Mouse (Mus musculus) heart, embryonic 11.5 days (tissue): ENCODE results near the gene Cep85l. TPM values are rescaled to one million over a fixed set of nuclear protein-coding genes. Genes with fewer than 3 reads are reported as not detected.

Source experiments
- ATAC-seq: fragments of 200-750 bp; cut with Nextera tagmentation; replicated peaks from 2 replicates; pipeline ENCODE4 v1.8.0; 2017; ENCODE audit warnings: moderate library complexity; ENCODE audit not compliant: insufficient number of reproducible peaks, low FRiP score, low TSS enrichment
- H3K27ac ChIP-seq: fragments of 300-500 bp; sonication (generic); 2 replicates; pipeline ENCODE4 v1.5.1; 2014; ENCODE audit warnings: mild to moderate bottlenecking, low read depth, low read length
- H3K27me3 ChIP-seq: fragments of 300-500 bp; sonication (generic); 2 replicates; pipeline ENCODE4 v1.6.1; 2014; ENCODE audit warnings: mild to moderate bottlenecking, low read length, mixed read lengths; ENCODE audit not compliant: control insufficient read depth, insufficient read depth
- H3K36me3 ChIP-seq: fragments of 300-500 bp; sonication (generic); 2 replicates; pipeline ENCODE4 v1.6.1; 2014; ENCODE audit warnings: mild to moderate bottlenecking, low read length, moderate library complexity, mixed read lengths; ENCODE audit not compliant: control insufficient read depth, insufficient read depth
- H3K4me1 ChIP-seq: fragments of 300-500 bp; sonication (generic); 2 replicates; pipeline ENCODE4 v1.6.1; 2014; ENCODE audit warnings: low read length; ENCODE audit not compliant: control insufficient read depth, insufficient read depth
- H3K4me2 ChIP-seq: fragments of 300-500 bp; sonication (generic); 2 replicates; pipeline ENCODE4 v1.6.1; 2014; ENCODE audit warnings: mild to moderate bottlenecking, moderate library complexity
- H3K4me3 ChIP-seq: fragments of 300-500 bp; sonication (generic); 2 replicates; pipeline ENCODE4 v1.5.1; 2014; ENCODE audit warnings: low read depth, low read length
- H3K9ac ChIP-seq: fragments of 300-500 bp; sonication (generic); 2 replicates; pipeline ENCODE4 v1.6.1; 2014; ENCODE audit warnings: mild to moderate bottlenecking, low read depth, low read length, moderate library complexity
- H3K9me3 ChIP-seq: fragments of 300-500 bp; sonication (generic); replicated peaks from 2 replicates; pipeline ENCODE4 v1.6.1; 2016; ENCODE audit warnings: low read length; ENCODE audit not compliant: control insufficient read depth
- WGBS: fragments of 180-500 bp; shearing (Covaris S2); extraction: QIAGEN DNeasy Blood & Tissue Kit; methylation state at CpG from one replicate; pipeline ENCODE4 v1.1.7; 2014; ENCODE audit not compliant: insufficient replicate concordance; 5-methylcytosine and 5-hydroxymethylcytosine counted together
- polyA plus RNA-seq: library from polyadenylated mRNA; unstranded; fragments of >200 nt; fragmentation: Nextera tagmentation; extraction: Ambion mirVana; gene quantifications from 2 replicates; pipeline ENCODE4 v1.2.1, GENCODE M21; 2014

Gene Cep85l
- polyA plus RNA-seq, 1 experiment from 2014 or later = 5.8 TPM

GRCm38 (mm10) chr10:53235381-53235780, 144.4 kb downstream of the Cep85l start:
- 61% methylated on average over 6 of the region's 6 CpGs for WGBS
- Histone ChIP-seq H3K27me3 (no peaks in the 10 kb centered on the region), H3K9me3 (no peaks in the 10 kb centered on the region), H3K4me3 (no peak overlapping the region), H3K27ac (no peak overlapping the region), H3K9ac (no peak overlapping the region), H3K4me1 (no peaks in the 10 kb centered on the region), H3K36me3 (no peaks in the 10 kb centered on the region), H3K4me2 (no peak overlapping the region)
- ATAC-seq = no peak

DNA sequence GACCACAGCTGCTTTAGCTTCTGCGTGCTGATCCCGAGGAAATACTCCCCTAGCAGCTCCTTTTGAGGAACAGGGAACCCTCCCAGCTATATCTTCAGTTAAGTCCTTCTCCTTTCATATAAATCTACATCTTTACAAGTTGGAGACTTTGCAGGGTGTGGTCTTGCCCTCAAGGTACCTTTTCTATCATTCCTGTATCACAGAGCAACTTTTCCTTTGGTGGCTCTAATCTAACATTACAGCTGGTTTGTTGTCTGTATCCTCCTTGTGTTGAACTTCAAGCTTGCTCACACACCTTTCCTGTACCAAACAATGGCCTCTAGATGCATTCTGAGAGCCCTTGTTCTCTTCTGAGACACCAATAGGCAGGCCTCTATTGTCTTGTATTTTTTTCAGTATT, 145.1 kb downstream of the Cep85l start:
- H3K9ac ChIP-seq = no peak overlapping the region
- no peak for ATAC-seq
- H3K4me3 ChIP-seq = no peak overlapping the region
- WGBS = 85% methylated on average over 2 of the region's 2 CpGs
- no peaks in the 10 kb centered on the region for H3K27me3 ChIP-seq
- no peaks in the 10 kb centered on the region for H3K36me3 ChIP-seq
- no peaks in the 10 kb centered on the region for H3K4me1 ChIP-seq
- H3K9me3 ChIP-seq = no peaks in the 10 kb centered on the region
- no peak overlapping the region for H3K4me2 ChIP-seq
- no peak overlapping the region for H3K27ac ChIP-seq

- no peak overlapping the region for H3K27ac ChIP-seq
- no peak overlapping the region for H3K4me2 ChIP-seq
- H3K9me3 ChIP-seq = no peaks in the 10 kb centered on the region
- H3K4me1 ChIP-seq = no peaks in the 10 kb centered on the region
- 83% methylated on average over 2 of the region's 2 CpGs for WGBS
- H3K36me3 ChIP-seq = no peaks in the 10 kb centered on the region
- no peak overlapping the region for H3K4me3 ChIP-seq
- no peak for ATAC-seq
- H3K27me3 ChIP-seq = no peaks in the 10 kb centered on the region
- no peak overlapping the region for H3K9ac ChIP-seq
These were observed 145.6 kb downstream of the Cep85l start for GRCm38 (mm10) chr10:53234086-53234613.

DNA sequence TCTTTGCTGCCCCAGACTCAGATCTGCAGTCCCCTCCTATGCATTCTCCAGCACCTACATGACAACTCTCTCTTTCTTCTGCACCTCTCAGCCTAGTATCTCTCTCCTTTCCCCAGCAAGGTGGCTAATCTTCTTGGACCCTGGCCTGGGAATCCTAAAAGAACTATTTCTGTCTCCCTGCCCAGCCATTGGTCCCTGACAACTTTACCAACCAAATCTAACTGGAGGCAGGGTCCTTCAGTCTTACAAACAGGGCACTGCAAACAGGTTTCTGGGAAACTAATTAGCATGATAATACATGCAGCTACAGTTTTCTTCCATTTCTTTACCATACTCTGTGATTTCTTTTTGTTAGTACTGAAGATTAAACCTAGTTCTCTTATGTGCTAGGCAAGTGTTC, 148.9 kb downstream of the Cep85l start:
- no peak overlapping the region for H3K9ac ChIP-seq
- H3K9me3 ChIP-seq = no peaks in the 10 kb centered on the region
- no peaks in the 10 kb centered on the region for H3K36me3 ChIP-seq
- no peaks in the 10 kb centered on the region for H3K4me1 ChIP-seq
- no peak for ATAC-seq
- H3K4me2 ChIP-seq = no peak overlapping the region
- no peaks in the 10 kb centered on the region for H3K27me3 ChIP-seq
- no peak overlapping the region for H3K4me3 ChIP-seq
- no peak overlapping the region for H3K27ac ChIP-seq

- WGBS = 52% methylated on average over 2 of the region's 2 CpGs
- H3K9ac ChIP-seq = no peak overlapping the region
- H3K27ac ChIP-seq = no peak overlapping the region
- H3K9me3 ChIP-seq = no peaks in the 10 kb centered on the region
- no peak overlapping the region for H3K4me3 ChIP-seq
- no peak for ATAC-seq
- H3K4me1 ChIP-seq = no peaks in the 10 kb centered on the region
- H3K27me3 ChIP-seq = no peaks in the 10 kb centered on the region
- no peak overlapping the region for H3K4me2 ChIP-seq
- H3K36me3 ChIP-seq = no peaks in the 10 kb centered on the region
These were observed 150.6 kb downstream of the Cep85l start for GRCm38 (mm10) chr10:53229190-53229589.

Other genes starting within 250 kb of the Cep85l start
- gene Pln, start 42.3 kb downstream of the Cep85l start, polyA plus RNA-seq = 542 and 553 TPM in 2 replicates
- 84.0 and 88.8 TPM in 2 replicates for gene Asf1a, start 216.8 kb upstream of the Cep85l start, polyA plus RNA-seq